Mouse (Mus musculus) ES-E14 (cell line): ENCODE results near the gene Olfr66.

Experiments used
- HCFC1 ChIP-seq: IDR thresholded peaks from 2 replicates; pipeline ENCODE4 v1.6.1; 2012; ENCODE audit warnings: low read length, inconsistent platforms, borderline replicate concordance; ENCODE audit not compliant: insufficient read depth
- MAFK ChIP-seq: IDR thresholded peaks from 2 replicates; pipeline ENCODE4 v1.6.1; 2014; ENCODE audit warnings: mild to moderate bottlenecking, low read depth, low read length, inconsistent platforms; ENCODE audit not compliant: insufficient read depth

DNA sequence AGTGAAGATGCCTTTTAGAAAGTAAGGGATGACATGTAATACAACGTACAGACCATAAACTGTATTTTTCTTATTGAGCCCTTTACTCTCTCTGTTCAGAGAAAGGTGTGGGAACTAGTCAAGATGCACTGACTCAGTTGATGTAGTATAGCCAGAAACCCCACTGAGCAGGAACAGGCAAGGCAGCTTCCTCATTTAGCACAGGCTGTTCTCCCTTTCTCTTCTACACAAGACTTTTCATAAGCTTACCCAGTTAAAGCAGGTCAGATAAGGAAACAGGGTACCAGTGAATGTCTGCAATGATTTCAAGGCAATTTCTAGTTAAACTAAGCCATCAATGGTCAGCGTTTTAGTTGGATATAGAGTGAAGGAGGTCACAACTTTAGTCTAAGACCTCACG lies 24.5 kb downstream of the Olfr66 start:
- TF ChIP-seq HCFC1 (no peak), MAFK (no peak)
